Mouse (Mus musculus): ENCODE data around the gene Klk14. TPM values are rescaled to one million over a fixed set of nuclear protein-coding genes. Genes with fewer than 3 reads are reported as not detected.
A peak's percentile ranks its signal among the peaks of the same experiment; 100 is the strongest.

Gene Klk14
- polyA plus RNA-seq, 1 experiment from 2014 or later, result 0.32 TPM

GRCm38 (mm10) chr7:43685088-43685487, 5.1 kb upstream of the Klk14 start:
- H3K4me3 ChIP-seq (ENCODE audit: low read depth, low read length), result no peak overlapping the region
- no peaks in the 10 kb centered on the region for H3K27me3 ChIP-seq (ENCODE audit: control insufficient read depth, insufficient read depth, low read length)
- H3K36me3 ChIP-seq (ENCODE audit: control insufficient read depth, insufficient read depth, low read length), result no peaks in the 10 kb centered on the region
- no peaks in the 10 kb centered on the region for H3K9me3 ChIP-seq (ENCODE audit: control insufficient read depth, low read depth, low read length)
- no peak overlapping the region for H3K27ac ChIP-seq (ENCODE audit: low read length)
- no peak for ATAC-seq (ENCODE audit: insufficient number of reproducible peaks, insufficient read depth, low FRiP score, low read depth)
- H3K9ac ChIP-seq (replicated peaks; ENCODE audit: low read depth, low read length), result no peak overlapping the region
- no peaks in the 10 kb centered on the region for H3K4me1 ChIP-seq (ENCODE audit: control insufficient read depth, insufficient read depth, low read length)
- 50% methylated on average over 7 of the region's 7 CpGs for WGBS
- no peak overlapping the region for H3K4me2 ChIP-seq (replicated peaks; ENCODE audit: low read depth, low read length)

DNA sequence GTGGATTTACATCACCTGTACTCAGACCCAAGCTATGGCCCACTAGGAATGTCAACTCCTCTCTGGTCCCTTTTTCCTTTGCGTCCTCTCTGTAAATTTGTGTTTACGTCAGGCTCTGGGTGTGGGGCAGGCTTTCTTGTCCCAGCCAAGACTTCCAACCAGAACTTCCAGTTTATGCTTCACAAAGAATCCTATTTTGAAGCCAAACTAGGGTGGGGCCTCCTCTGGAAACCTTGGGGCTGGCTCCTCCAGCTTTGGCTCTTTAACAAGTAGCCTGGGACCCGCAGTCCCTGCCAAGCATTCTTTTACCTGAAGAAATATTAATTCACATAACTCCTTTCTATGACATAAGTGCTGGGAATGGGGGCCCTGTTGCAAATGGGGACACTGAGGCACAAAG, 19.8 kb downstream of the Klk14 start:
- Histone ChIP-seq H3K27me3 (ENCODE audit: control insufficient read depth, insufficient read depth, low read length) (0 out of 2 replicates have a peak, but pooled peaks cover 5% of the 10 kb centered on the region), H3K36me3 (ENCODE audit: control insufficient read depth, insufficient read depth, low read length) (no peaks in the 10 kb centered on the region), H3K4me2 (replicated peaks; ENCODE audit: low read depth, low read length) (no peak overlapping the region), H3K4me1 (ENCODE audit: control insufficient read depth, insufficient read depth, low read length) (peaks cover 6% of the 10 kb centered on the region; the same call in 1 of the 2 replicates), H3K27ac (ENCODE audit: low read length) (no peak overlapping the region), H3K9me3 (ENCODE audit: control insufficient read depth, low read depth, low read length) (no peaks in the 10 kb centered on the region), H3K9ac (replicated peaks; ENCODE audit: low read depth, low read length) (no peak overlapping the region), H3K4me3 (ENCODE audit: low read depth, low read length) (no peak overlapping the region)
- ATAC-seq (ENCODE audit: insufficient number of reproducible peaks, insufficient read depth, low FRiP score, low read depth), result no peak
- 71% methylated on average over 3 of the region's 3 CpGs for WGBS

DNA sequence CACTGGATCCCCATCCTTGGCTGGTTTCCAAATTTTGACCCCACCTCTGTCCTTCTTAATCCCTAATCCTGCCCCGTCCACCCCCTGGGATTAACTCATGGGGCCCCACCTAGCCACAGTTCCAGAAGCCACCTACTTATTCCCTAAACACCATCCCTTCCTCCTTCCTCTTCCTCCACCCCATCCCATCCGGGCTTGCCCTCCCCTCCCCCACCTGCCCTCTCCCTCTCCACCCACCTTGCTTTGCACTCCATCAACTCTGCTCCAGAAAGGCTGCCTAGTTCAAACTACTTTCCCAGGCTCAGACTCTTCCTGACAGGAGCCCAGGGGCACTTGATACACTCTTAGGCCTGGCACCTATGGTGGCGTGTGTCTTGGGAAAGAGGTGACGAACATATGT, 22.0 kb downstream of the Klk14 start, which contains the start of gene Klk13:
Gene Klk13, plus strand, starts transcription at position 301 of the 400 bp plus-strand sequence.
- no peaks in the 10 kb centered on the region for H3K36me3 ChIP-seq (ENCODE audit: control insufficient read depth, insufficient read depth, low read length)
- H3K9me3 ChIP-seq (ENCODE audit: control insufficient read depth, low read depth, low read length), result no peaks in the 10 kb centered on the region
- peak within 1 kb of the TSS; percentile 16; the same call in 1 of the 2 replicates for H3K4me2 ChIP-seq (replicated peaks; ENCODE audit: low read depth, low read length)
- peaks cover 6% of the 10 kb centered on the region; the same call in 1 of the 2 replicates for H3K4me1 ChIP-seq (ENCODE audit: control insufficient read depth, insufficient read depth, low read length)
- 0 out of 2 replicates have a peak, but pooled peaks cover 5% of the 10 kb centered on the region for H3K27me3 ChIP-seq (ENCODE audit: control insufficient read depth, insufficient read depth, low read length)
- H3K4me3 ChIP-seq (ENCODE audit: low read depth, low read length), result no peak within 1 kb of the TSS
- H3K9ac ChIP-seq (replicated peaks; ENCODE audit: low read depth, low read length), result no peak within 1 kb of the TSS
- WGBS, result 59% methylated on average over 4 of the region's 4 CpGs
- no peak for ATAC-seq (ENCODE audit: insufficient number of reproducible peaks, insufficient read depth, low FRiP score, low read depth)
- no peak within 1 kb of the TSS for H3K27ac ChIP-seq (ENCODE audit: low read length)

DNA sequence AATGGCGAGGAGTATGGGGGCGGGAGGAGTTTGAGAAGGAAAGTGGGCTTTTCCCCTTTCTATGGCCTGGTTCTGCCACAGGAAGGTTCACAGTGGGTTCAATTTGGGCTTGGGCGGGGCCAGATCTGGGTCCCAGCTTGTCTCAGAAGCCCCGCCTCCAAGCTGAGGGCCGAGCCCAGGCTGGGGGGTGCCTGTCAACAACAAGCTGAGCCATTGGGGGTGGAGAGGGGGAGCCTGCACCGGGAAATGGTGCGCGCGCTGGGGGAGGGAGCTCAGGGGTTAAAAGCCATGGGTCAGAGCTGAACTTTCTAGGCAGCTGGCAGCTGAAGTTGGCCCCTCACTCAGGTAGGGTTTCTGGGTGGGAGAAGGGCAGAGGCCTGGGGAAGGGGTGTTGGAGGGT, 22.7 kb downstream of the Klk14 start:
- Histone ChIP-seq H3K27ac (ENCODE audit: low read length) (no peak overlapping the region), H3K36me3 (ENCODE audit: control insufficient read depth, insufficient read depth, low read length) (no peaks in the 10 kb centered on the region), H3K4me2 (replicated peaks; ENCODE audit: low read depth, low read length) (peak overlapping the region; percentile 16; the same call in 1 of the 2 replicates), H3K4me3 (ENCODE audit: low read depth, low read length) (no peak overlapping the region), H3K9me3 (ENCODE audit: control insufficient read depth, low read depth, low read length) (no peaks in the 10 kb centered on the region), H3K27me3 (ENCODE audit: control insufficient read depth, insufficient read depth, low read length) (0 out of 2 replicates have a peak, but pooled peaks cover 5% of the 10 kb centered on the region), H3K9ac (replicated peaks; ENCODE audit: low read depth, low read length) (no peak overlapping the region), H3K4me1 (ENCODE audit: control insufficient read depth, insufficient read depth, low read length) (peaks cover 6% of the 10 kb centered on the region; the same call in 1 of the 2 replicates)
- WGBS, result 8% methylated on average over 9 of the region's 9 CpGs
- 0 out of 2 replicates have a peak, but pooled peaks have one; percentile 38 for ATAC-seq (ENCODE audit: insufficient number of reproducible peaks, insufficient read depth, low FRiP score, low read depth)

DNA sequence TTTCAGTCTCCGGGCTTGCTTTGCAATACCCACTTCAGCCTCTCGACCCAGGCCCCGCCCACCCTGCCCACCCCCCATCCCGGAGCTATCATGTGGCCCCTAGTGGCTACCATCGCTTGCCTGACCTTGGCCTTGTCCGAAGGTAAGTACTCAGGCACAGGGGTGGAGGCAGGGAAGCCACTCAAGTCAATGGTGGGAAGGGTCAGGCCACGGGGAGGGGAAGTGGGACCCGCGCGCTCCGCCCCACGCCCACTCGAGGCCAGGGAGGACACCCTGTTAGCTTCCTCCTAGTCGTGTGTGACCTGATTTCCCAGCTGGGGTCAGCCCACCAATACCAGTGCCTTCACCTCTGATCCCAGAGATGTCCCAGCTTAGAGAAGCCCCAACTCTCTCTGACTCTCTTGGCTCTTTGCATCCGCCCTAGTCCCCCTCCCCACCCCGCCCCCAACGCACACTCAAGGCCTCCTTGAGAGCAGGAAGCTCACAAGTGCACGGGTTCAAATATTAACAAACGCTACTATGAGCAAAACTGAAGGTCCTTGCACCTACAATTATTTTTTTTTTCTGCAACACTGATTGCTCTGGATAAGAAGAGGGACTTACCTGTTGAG, 23.6 kb downstream of the Klk14 start:
- ATAC-seq (ENCODE audit: insufficient number of reproducible peaks, insufficient read depth, low FRiP score, low read depth), result no peak
- Histone ChIP-seq H3K9me3 (ENCODE audit: control insufficient read depth, low read depth, low read length) (no peaks in the 10 kb centered on the region), H3K27ac (ENCODE audit: low read length) (no peak overlapping the region), H3K27me3 (ENCODE audit: control insufficient read depth, insufficient read depth, low read length) (0 out of 2 replicates have a peak, but pooled peaks cover 5% of the 10 kb centered on the region), H3K4me3 (ENCODE audit: low read depth, low read length) (no peak overlapping the region), H3K36me3 (ENCODE audit: control insufficient read depth, insufficient read depth, low read length) (no peaks in the 10 kb centered on the region), H3K4me2 (replicated peaks; ENCODE audit: low read depth, low read length) (0 out of 2 replicates have a peak overlapping the region, but pooled peaks have one; percentile 16), H3K9ac (replicated peaks; ENCODE audit: low read depth, low read length) (no peak overlapping the region), H3K4me1 (ENCODE audit: control insufficient read depth, insufficient read depth, low read length) (peaks cover 6% of the 10 kb centered on the region; the same call in 1 of the 2 replicates)
- 10% methylated on average over 19 of the region's 19 CpGs for WGBS

Other genes starting within 250 kb of the Klk14 start
- not detected in 2 replicates for gene Cldnd2, start 249.6 kb upstream of the Klk14 start, polyA plus RNA-seq (2014; fragmentation: Nextera tagmentation; extraction: Ambion mirVana)
- 290 and 313 TPM in 2 replicates for gene Etfb, start 246.3 kb upstream of the Klk14 start, polyA plus RNA-seq (2014; fragmentation: Nextera tagmentation; extraction: Ambion mirVana)
- 0.30 and 0.46 TPM in 2 replicates for gene Gm45233, start 246.3 kb upstream of the Klk14 start, polyA plus RNA-seq (2014; fragmentation: Nextera tagmentation; extraction: Ambion mirVana)
- gene Vsig10l, start 227.3 kb upstream of the Klk14 start, polyA plus RNA-seq (2014; fragmentation: Nextera tagmentation; extraction: Ambion mirVana), result 3.0 and 6.1 TPM in 2 replicates
- gene Iglon5, start 200.3 kb upstream of the Klk14 start, polyA plus RNA-seq (2014; fragmentation: Nextera tagmentation; extraction: Ambion mirVana), result 0.75 and 0.91 TPM in 2 replicates
- gene 4931406B18Rik, start 184.5 kb upstream of the Klk14 start, polyA plus RNA-seq (2014; fragmentation: Nextera tagmentation; extraction: Ambion mirVana), result not detected in 2 replicates
- gene Cd33, start 146.0 kb upstream of the Klk14 start, polyA plus RNA-seq (2014; fragmentation: Nextera tagmentation; extraction: Ambion mirVana), result 1.9 and 4.3 TPM in 2 replicates
- 3.2 and 5.0 TPM in 2 replicates for gene Zfp658, start 128.2 kb upstream of the Klk14 start, polyA plus RNA-seq (2014; fragmentation: Nextera tagmentation; extraction: Ambion mirVana)
- 14.7 and 14.8 TPM in 2 replicates for gene Zfp719, start 110.8 kb upstream of the Klk14 start, polyA plus RNA-seq (2014; fragmentation: Nextera tagmentation; extraction: Ambion mirVana)
- 0.23 and 0.36 TPM in 2 replicates for gene Zfp819, start 83.2 kb upstream of the Klk14 start, polyA plus RNA-seq (2014; fragmentation: Nextera tagmentation; extraction: Ambion mirVana)
- 0.17 TPM in 1 of 2 replicates, not detected in the other for gene Ceacam18, start 55.7 kb upstream of the Klk14 start, polyA plus RNA-seq (2014; fragmentation: Nextera tagmentation; extraction: Ambion mirVana)
- gene Siglece, start 30.3 kb upstream of the Klk14 start, polyA plus RNA-seq (2014; fragmentation: Nextera tagmentation; extraction: Ambion mirVana), result 0.80 and 0.95 TPM in 2 replicates
- gene Ctu1, start 18.4 kb upstream of the Klk14 start, polyA plus RNA-seq (2014; fragmentation: Nextera tagmentation; extraction: Ambion mirVana), result 11.0 TPM in 2 replicates
- 1.6 and 1.8 TPM in 2 replicates for gene Klk13, start 22.1 kb downstream of the Klk14 start, polyA plus RNA-seq (2014; fragmentation: Nextera tagmentation; extraction: Ambion mirVana)
- 0.27 TPM in 1 of 2 replicates, not detected in the other for gene Klk12, start 78.5 kb downstream of the Klk14 start, polyA plus RNA-seq (2014; fragmentation: Nextera tagmentation; extraction: Ambion mirVana)
- 2.6 TPM in 2 replicates for gene Klk11, start 84.2 kb downstream of the Klk14 start, polyA plus RNA-seq (2014; fragmentation: Nextera tagmentation; extraction: Ambion mirVana)
- gene Klk10, start 90.6 kb downstream of the Klk14 start, polyA plus RNA-seq (2014; fragmentation: Nextera tagmentation; extraction: Ambion mirVana), result 3.1 and 3.5 TPM in 2 replicates
- gene Klk9, start 101.5 kb downstream of the Klk14 start, polyA plus RNA-seq (2014; fragmentation: Nextera tagmentation; extraction: Ambion mirVana), result 0.17 TPM in 1 of 2 replicates, not detected in the other
- 28.5 and 39.0 TPM in 2 replicates for gene Klk8, start 107.2 kb downstream of the Klk14 start, polyA plus RNA-seq (2014; fragmentation: Nextera tagmentation; extraction: Ambion mirVana)
- gene Klk7, start 120.9 kb downstream of the Klk14 start, polyA plus RNA-seq (2014; fragmentation: Nextera tagmentation; extraction: Ambion mirVana), result not detected in 2 replicates
- gene Klk6, start 134.1 kb downstream of the Klk14 start, polyA plus RNA-seq (2014; fragmentation: Nextera tagmentation; extraction: Ambion mirVana), result not detected in 2 replicates
- gene Klk5, start 151.6 kb downstream of the Klk14 start, polyA plus RNA-seq (2014; fragmentation: Nextera tagmentation; extraction: Ambion mirVana), result not detected in 2 replicates
- gene Klk4, start 190.7 kb downstream of the Klk14 start, polyA plus RNA-seq (2014; fragmentation: Nextera tagmentation; extraction: Ambion mirVana), result not detected in 2 replicates
- not detected in 2 replicates for gene Klk15, start 243.3 kb downstream of the Klk14 start, polyA plus RNA-seq (2014; fragmentation: Nextera tagmentation; extraction: Ambion mirVana)